Mouse (Mus musculus) heart, postnatal 0 days (tissue): ENCODE data around the gene Arrdc1.

Experiments
- CTCF ChIP-seq: IDR thresholded peaks from 2 replicates; pipeline ENCODE4 v1.5.1; 2016; ENCODE audit warnings: antibody characterized with exemption, control low read depth, low read depth
- EP300 ChIP-seq: IDR thresholded peaks from 2 replicates; pipeline ENCODE4 v1.6.1; 2016; ENCODE audit warnings: antibody characterized with exemption, low read depth

- TF ChIP-seq CTCF (no peak), EP300 (no peak)
These were observed 35.3 kb upstream of the Arrdc1 start for GRCm38 (mm10) chr2:24970386-24970785.
